In the genomic region with DNA sequence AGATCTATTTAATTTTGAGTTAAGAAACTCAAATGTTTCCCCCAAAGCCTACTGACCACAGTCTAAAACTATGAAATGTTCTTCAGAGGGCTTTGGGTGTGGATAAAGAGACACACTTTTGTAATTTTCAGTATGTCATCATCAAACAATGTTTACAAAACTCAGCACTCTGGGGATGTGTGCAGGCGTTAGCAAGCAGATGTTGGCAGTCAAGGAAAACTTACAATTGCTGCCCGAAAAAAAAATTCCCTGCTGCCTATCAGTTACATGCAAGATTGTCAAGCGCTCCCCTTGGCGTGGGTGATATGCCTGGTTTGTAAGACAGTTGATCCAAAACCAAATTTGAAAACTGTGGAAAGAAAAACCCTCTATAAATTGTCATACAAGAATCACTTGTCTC, we compare ENCODE assay signal across 10 mouse cellular contexts.
DNase-seq lines count a peak whose midpoint lies in the region; ATAC-seq and TF ChIP-seq lines count a peak whose summit lies in the region.
"Had no signal": no experiment of that assay in that cellular context is flagged by ENCODE, and none has a peak within 500 bp of the region (broad histone marks: within the 10 kb centered on the region; RNA-seq: fewer than 3 reads in every experiment).

No protein-coding gene starts in this region.

- H3K27ac ChIP-seq in heart, embryonic 12.5 days (ENCODE audit: poor library complexity, severe bottlenecking) = no peak overlapping the region
- peak overlapping the region; percentile 58 for H3K27ac ChIP-seq in embryonic fibroblast, embryonic 13.5 days (ENCODE audit: insufficient read depth, low read length)
- H3K27ac ChIP-seq in limb, embryonic 14.5 days (replicated peaks; ENCODE audit: low read depth, low read length) = peak overlapping the region; percentile 55; the same call in 1 of the 2 replicates
- no peak overlapping the region for H3K27ac ChIP-seq in midbrain, embryonic 16.5 days (ENCODE audit: low read length)
- H3K27ac ChIP-seq: hindbrain, embryonic 12.5 days; stomach, embryonic 15.5 days had no signal

- no peak for TF ChIP-seq POLR2A in embryonic fibroblast, embryonic 13.5 days (IDR thresholded peaks at IDR 0.05; ENCODE audit: low read depth, low read length)
- no peak for TF ChIP-seq POLR2A in limb, embryonic 14.5 days (IDR thresholded peaks at IDR 0.05; ENCODE audit: borderline replicate concordance, extremely low read depth, insufficient read depth, insufficient read length)

- H3K9me3 ChIP-seq in heart, embryonic 12.5 days (replicated peaks) = no peaks in the 10 kb centered on the region
- H3K9me3 ChIP-seq in limb, embryonic 14.5 days (ENCODE audit: control insufficient read depth, low read length) = no peaks in the 10 kb centered on the region
- H3K9me3 ChIP-seq in midbrain, embryonic 16.5 days (replicated peaks; ENCODE audit: control insufficient read depth, low read length, poor library complexity, severe bottlenecking) = no peaks in the 10 kb centered on the region
- H3K9me3 ChIP-seq: hindbrain, embryonic 12.5 days; stomach, embryonic 15.5 days had no signal

- H3K4me2 ChIP-seq in heart, embryonic 12.5 days = no peak overlapping the region
- no peak overlapping the region for H3K4me2 ChIP-seq in limb, embryonic 14.5 days (replicated peaks; ENCODE audit: low read depth, low read length, severe bottlenecking)
- no peak overlapping the region for H3K4me2 ChIP-seq in midbrain, embryonic 16.5 days (ENCODE audit: low read length)
- H3K4me2 ChIP-seq: hindbrain, embryonic 12.5 days; stomach, embryonic 15.5 days had no signal

- WGBS in heart, embryonic 12.5 days = 30% methylated on average over 4 of the region's 4 CpGs
- 42% methylated on average over 4 of the region's 4 CpGs for WGBS in limb, embryonic 14.5 days
- 61% methylated on average over 4 of the region's 4 CpGs for WGBS in midbrain, embryonic 16.5 days

- H3K9ac ChIP-seq in heart, embryonic 12.5 days = no peak overlapping the region
- no peak overlapping the region for H3K9ac ChIP-seq in limb, embryonic 14.5 days (ENCODE audit: low read depth, low read length, severe bottlenecking)
- no peak overlapping the region for H3K9ac ChIP-seq in midbrain, embryonic 16.5 days (ENCODE audit: low read depth, low read length)
- H3K9ac ChIP-seq: hindbrain, embryonic 12.5 days; stomach, embryonic 15.5 days had no signal

- ATAC-seq in heart, embryonic 12.5 days (ENCODE audit: insufficient number of reproducible peaks, low FRiP score) = no peak
- peak; percentile 43 for ATAC-seq in limb, embryonic 14.5 days (ENCODE audit: low FRiP score, low read depth)
- ATAC-seq in cerebellum, adult (ENCODE audit: insufficient number of reproducible peaks, low FRiP score, low TSS enrichment) = no peak
- ATAC-seq in midbrain, embryonic 16.5 days = no peak

- peaks cover 7% of the 10 kb centered on the region for H3K4me1 ChIP-seq in heart, embryonic 12.5 days (replicated peaks)
- H3K4me1 ChIP-seq in embryonic fibroblast, embryonic 13.5 days (ENCODE audit: control insufficient read depth, insufficient read depth, low read length) = peaks cover 9% of the 10 kb centered on the region
- peaks cover 22% of the 10 kb centered on the region for H3K4me1 ChIP-seq in limb, embryonic 14.5 days (ENCODE audit: control insufficient read depth, insufficient read depth, low read length)
- H3K4me1 ChIP-seq in midbrain, embryonic 16.5 days (ENCODE audit: control insufficient read depth, insufficient read depth, low read length) = 0 out of 2 replicates have a peak, but pooled peaks cover 5% of the 10 kb centered on the region
- H3K4me1 ChIP-seq: hindbrain, embryonic 12.5 days had no signal

- H3K4me3 ChIP-seq in heart, embryonic 12.5 days = no peak overlapping the region
- no peak overlapping the region for H3K4me3 ChIP-seq in embryonic fibroblast, embryonic 13.5 days (ENCODE audit: insufficient read depth, low read length)
- H3K4me3 ChIP-seq in limb, embryonic 14.5 days (replicated peaks; ENCODE audit: low read length) = no peak overlapping the region
- H3K4me3 ChIP-seq in midbrain, embryonic 16.5 days (ENCODE audit: low read depth, low read length) = no peak overlapping the region
- H3K4me3 ChIP-seq: hindbrain, embryonic 12.5 days; stomach, embryonic 15.5 days had no signal

- H3K36me3 ChIP-seq in heart, embryonic 12.5 days = no peaks in the 10 kb centered on the region
- no peaks in the 10 kb centered on the region for H3K36me3 ChIP-seq in limb, embryonic 14.5 days (ENCODE audit: control insufficient read depth, insufficient read depth, low read length)
- no peaks in the 10 kb centered on the region for H3K36me3 ChIP-seq in midbrain, embryonic 16.5 days (ENCODE audit: control insufficient read depth, insufficient read depth, low read length)
- H3K36me3 ChIP-seq: hindbrain, embryonic 12.5 days; stomach, embryonic 15.5 days had no signal

- peak; percentile 50 to 53 for DNase-seq in heart, adult 18-20 months
- DNase-seq in 3134 (ENCODE audit: extremely low read depth, insufficient read length, low spot score) = peak; percentile 48
- DNase-seq in limb, embryonic 14.5 days (ENCODE audit: low spot score) = peak; percentile 64
- DNase-seq: kidney, postnatal 10 days had no signal

- no peak for TF ChIP-seq CTCF in embryonic fibroblast, embryonic 13.5 days (IDR thresholded peaks at IDR 0.05; ENCODE audit: borderline replicate concordance, insufficient read depth, low read length)

- H3K27me3 ChIP-seq in heart, embryonic 12.5 days (replicated peaks) = no peaks in the 10 kb centered on the region
- no peaks in the 10 kb centered on the region for H3K27me3 ChIP-seq in limb, embryonic 14.5 days (ENCODE audit: control insufficient read depth, insufficient read depth, low read length)
- H3K27me3 ChIP-seq in midbrain, embryonic 16.5 days (ENCODE audit: control insufficient read depth, insufficient read depth, low read depth, low read length) = no peaks in the 10 kb centered on the region
- H3K27me3 ChIP-seq: hindbrain, embryonic 12.5 days; stomach, embryonic 15.5 days had no signal

Comparison
In these comparisons a context has a peak if more than half of its experiments do, and no peak if none do; other contexts are left out.
1. H3K27ac ChIP-seq: peak in embryonic fibroblast, embryonic 13.5 days (single experiment) and limb, embryonic 14.5 days (single experiment); none in heart, embryonic 12.5 days (single experiment) and midbrain, embryonic 16.5 days (single experiment).
2. Peak in every context shown above with its lines, with median percentiles within 50 percentile points of each other: DNase-seq.